Comparison of ENCODE assay signal across 8 mouse cellular contexts in genomic region chr13:48552181-48553090, GRCm38 (mm10). TPM values are rescaled to one million over a fixed set of nuclear protein-coding genes. Genes with fewer than 3 reads are reported as not detected.
DNase-seq lines count a peak whose midpoint lies in the region; ATAC-seq and TF ChIP-seq lines count a peak whose summit lies in the region.

No protein-coding gene starts in this region.

- H3ac ChIP-seq in C2C12 (ENCODE audit: control insufficient read depth, insufficient read length, low read depth): peak overlapping the region; percentile 33

- WGBS in heart, embryonic 12.5 days: 41% methylated on average over 21 of the region's 21 CpGs
- 56% methylated on average over 21 of the region's 21 CpGs for WGBS in liver, embryonic 12.5 days (ENCODE audit: insufficient replicate concordance)

- peak overlapping the region; percentile 50; the same call in 1 of the 2 replicates for H3K9ac ChIP-seq in heart, embryonic 12.5 days
- no peak overlapping the region for H3K9ac ChIP-seq in liver, embryonic 12.5 days

- H3K27me3 ChIP-seq in C2C12 (ENCODE audit: control insufficient read depth, insufficient read depth, insufficient read length): no peaks in the 10 kb centered on the region
- H3K27me3 ChIP-seq in heart, embryonic 12.5 days (replicated peaks): no peaks in the 10 kb centered on the region
- no peaks in the 10 kb centered on the region for H3K27me3 ChIP-seq in liver, embryonic 12.5 days (replicated peaks)

- H3K79me3 ChIP-seq in C2C12 (ENCODE audit: low read depth): no peaks in the 10 kb centered on the region

- H3K36me3 ChIP-seq in C2C12 (ENCODE audit: control insufficient read depth, insufficient read depth): no peaks in the 10 kb centered on the region
- H3K36me3 ChIP-seq in heart, embryonic 12.5 days: no peaks in the 10 kb centered on the region
- no peaks in the 10 kb centered on the region for H3K36me3 ChIP-seq in liver, embryonic 12.5 days

- peak overlapping the region; percentile 89 for H3K27ac ChIP-seq in heart, embryonic 12.5 days (ENCODE audit: poor library complexity, severe bottlenecking)
- peak overlapping the region; percentile 49 for H3K27ac ChIP-seq in liver, embryonic 12.5 days

- no peaks in the 10 kb centered on the region for H3K9me3 ChIP-seq in heart, embryonic 12.5 days (replicated peaks)
- H3K9me3 ChIP-seq in liver, embryonic 12.5 days (replicated peaks): no peaks in the 10 kb centered on the region

- no peaks in the 10 kb centered on the region for H3K79me2 ChIP-seq in C2C12 (ENCODE audit: control insufficient read depth, insufficient read depth)

- peak; percentile 65 for ATAC-seq in erythroblast, adult 5-6 weeks (replicated peaks; ENCODE audit: low FRiP score, poor library complexity, severe bottlenecking)
- ATAC-seq in heart, embryonic 12.5 days (ENCODE audit: insufficient number of reproducible peaks, low FRiP score): peak; percentile 77
- ATAC-seq in liver, embryonic 12.5 days: 0 out of 2 replicates have a peak, but pooled peaks have one; percentile 37

- peak overlapping the region; percentile 55 for H3K4me2 ChIP-seq in heart, embryonic 12.5 days
- no peak overlapping the region; the same call in 1 of the 2 replicates for H3K4me2 ChIP-seq in liver, embryonic 12.5 days

- H3K4me1 ChIP-seq in heart, embryonic 12.5 days (replicated peaks): peaks cover 29% of the 10 kb centered on the region
- H3K4me1 ChIP-seq in liver, embryonic 12.5 days: no peaks in the 10 kb centered on the region; the same call in 1 of the 2 replicates

- TF ChIP-seq CTCF in C2C12 (IDR thresholded peaks at IDR 0.05; ENCODE audit: control insufficient read depth, insufficient read depth, insufficient read length): no peak

- peak; percentile 89 for DNase-seq in adrenal gland, adult 8-10 months
- peak; percentile 93 for DNase-seq in kidney, postnatal 14 days
- peak; percentile 94 for DNase-seq in ovary, postnatal 10 days (ENCODE audit: low spot score)
- no peak for DNase-seq in B cell, adult 2 months

- no peak overlapping the region for H3K4me3 ChIP-seq in C2C12 (ENCODE audit: insufficient read depth, poor library complexity, severe bottlenecking)
- peak overlapping the region; percentile 8; the same call in 1 of the 2 replicates for H3K4me3 ChIP-seq in heart, embryonic 12.5 days
- no peak overlapping the region for H3K4me3 ChIP-seq in liver, embryonic 12.5 days

TF ChIP-seq in C2C12, 6 proteins besides CTCF, POLR2A, EP300 and RAD21:
- TF ChIP-seq MAX (IDR thresholded peaks at IDR 0.05): no peak
- no peak for TF ChIP-seq USF1 (IDR thresholded peaks at IDR 0.05; ENCODE audit: low read depth)

RNA-seq across cellular contexts. Expression of gene A830005F24Rik, which starts 39.1 kb away (rescaled TPM):
- polyA plus RNA-seq in C2C12 (2012; fragmentation: generic; extraction: Trizol): 0.33 TPM
- not detected for total RNA-seq in adrenal gland, adult 8-10 months (2022)
- total RNA-seq in erythroblast, adult 5-6 weeks (2015; ENCODE audit: low replicate concordance): 1.9 TPM in 1 of 2 replicates, not detected in the other
- total RNA-seq in erythroblast, adult 5-6 weeks (2017; ENCODE audit: low replicate concordance): not detected in 2 replicates
- 0.75 and 0.76 TPM in 2 replicates for polyA plus RNA-seq in heart, embryonic 12.5 days (2016; fragmentation: Nextera tagmentation; extraction: Ambion mirVana)
- 0.32 and 0.35 TPM in 2 replicates for polyA plus RNA-seq in liver, embryonic 12.5 days (2016; fragmentation: Nextera tagmentation; extraction: Ambion mirVana)

RNA-seq across cellular contexts. Expression of gene Zfp169, which starts 39.2 kb away (rescaled TPM):
- polyA plus RNA-seq in C2C12 (2012; fragmentation: generic; extraction: Trizol): 1.8 TPM
- 10 to 100 TPM; 11.3 to 13.7 (median 12.7) TPM for total RNA-seq in adrenal gland, adult 8-10 months (2022)
- total RNA-seq in erythroblast, adult 5-6 weeks (2015; ENCODE audit: low replicate concordance): 0.63 and 4.8 TPM in 2 replicates
- 0.98 and 2.9 TPM in 2 replicates for total RNA-seq in erythroblast, adult 5-6 weeks (2017; ENCODE audit: low replicate concordance)
- 3.8 and 4.1 TPM in 2 replicates for polyA plus RNA-seq in heart, embryonic 12.5 days (2016; fragmentation: Nextera tagmentation; extraction: Ambion mirVana)
- polyA plus RNA-seq in liver, embryonic 12.5 days (2016; fragmentation: Nextera tagmentation; extraction: Ambion mirVana): 1.6 and 2.5 TPM in 2 replicates

Comparison
In these comparisons a context has a peak if more than half of its experiments do, and no peak if none do; other contexts are left out.
1. DNase-seq: peak in adrenal gland, adult 8-10 months (single experiment), kidney, postnatal 14 days (single experiment) and ovary, postnatal 10 days (single experiment); none in B cell, adult 2 months (0 of 2).
2. Peak in every context shown above with its lines, with median percentiles within 50 percentile points of each other: ATAC-seq.